Mouse (Mus musculus) CD8-positive naive resting alpha-beta T cell, adult 2 months (primary cell): ENCODE data around the gene Gpr156.
"Not testable (repeated sequence)": the region's sequence is repeated elsewhere in the genome, so short reads cannot be mapped to it uniquely, and the experiment has no call there.

ENCODE experiments used
- DNase-seq, 2 experiments: peaks; one replicate each; pipeline ENCODE4 v3.0.0; 2022; ENCODE audit warnings: low read depth in 2 of 2, low spot score in 2 of 2

The Gpr156 gene

GRCm38 (mm10) chr16:37999762-38000161 lies 83.5 kb downstream of the Gpr156 start:
- DNase-seq = no peak

DNA sequence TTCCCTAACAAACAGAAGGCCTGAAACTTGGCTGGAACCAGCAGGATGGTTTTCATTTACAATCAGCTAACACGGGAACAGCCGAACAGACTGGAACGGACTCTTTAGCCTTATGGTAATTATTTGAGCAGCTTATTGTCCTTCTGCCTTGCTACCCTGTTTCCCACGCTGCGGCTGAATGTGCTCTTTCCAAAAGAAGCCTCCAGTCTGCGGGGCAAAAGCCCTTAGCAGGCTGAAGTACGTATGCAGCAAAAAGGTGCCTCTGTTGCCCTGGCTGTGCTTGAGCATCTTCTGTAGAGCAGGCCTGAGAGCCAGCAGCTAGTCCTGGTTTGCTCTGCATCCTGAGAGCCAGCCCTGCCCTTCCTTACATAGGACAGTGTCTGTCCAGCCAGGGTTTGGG lies 83.9 kb downstream of the Gpr156 start:
- no peak for DNase-seq

DNA sequence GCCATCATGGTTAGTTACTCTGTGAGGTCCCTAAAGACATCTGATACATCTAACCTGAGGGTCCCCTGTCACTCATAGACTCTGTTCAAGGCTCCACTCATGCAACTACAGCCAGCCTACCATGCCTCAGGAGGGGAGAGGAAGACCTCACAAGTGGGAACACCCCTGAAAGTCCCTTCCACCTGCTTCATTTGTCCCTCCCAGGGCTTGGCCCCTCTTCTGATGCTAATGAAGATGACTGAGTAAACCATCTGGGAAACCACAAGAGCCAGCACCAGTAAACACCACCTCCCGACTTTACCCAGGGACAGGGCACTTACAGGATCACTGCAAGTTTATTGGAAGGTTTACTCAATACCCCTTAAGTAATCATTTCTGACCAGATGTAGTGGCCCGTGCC lies 85.5 kb downstream of the Gpr156 start:
- DNase-seq = no peak

DNA sequence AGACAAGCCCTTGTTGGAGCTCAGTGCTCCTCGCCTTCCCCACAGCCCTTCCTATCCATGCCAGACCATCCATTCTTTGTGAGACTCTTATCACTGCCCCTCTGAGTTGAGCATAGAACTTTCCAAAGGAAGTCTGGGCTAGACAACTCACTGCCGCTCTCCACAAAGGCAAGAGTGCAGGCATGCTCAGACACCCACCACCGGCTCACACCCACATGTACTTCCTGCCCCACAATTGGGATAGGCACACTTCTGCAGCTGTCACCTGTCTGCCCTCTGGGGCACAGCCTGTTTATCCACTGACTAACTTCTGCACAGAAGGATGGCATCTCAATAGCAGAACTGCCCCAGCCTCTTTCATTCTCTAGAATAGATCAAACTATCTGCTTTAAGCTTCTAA lies 86.2 kb downstream of the Gpr156 start:
- no peak for DNase-seq

GRCm38 (mm10) chr16:38004486-38005020 lies 88.3 kb downstream of the Gpr156 start:
- DNase-seq = no peak

DNA sequence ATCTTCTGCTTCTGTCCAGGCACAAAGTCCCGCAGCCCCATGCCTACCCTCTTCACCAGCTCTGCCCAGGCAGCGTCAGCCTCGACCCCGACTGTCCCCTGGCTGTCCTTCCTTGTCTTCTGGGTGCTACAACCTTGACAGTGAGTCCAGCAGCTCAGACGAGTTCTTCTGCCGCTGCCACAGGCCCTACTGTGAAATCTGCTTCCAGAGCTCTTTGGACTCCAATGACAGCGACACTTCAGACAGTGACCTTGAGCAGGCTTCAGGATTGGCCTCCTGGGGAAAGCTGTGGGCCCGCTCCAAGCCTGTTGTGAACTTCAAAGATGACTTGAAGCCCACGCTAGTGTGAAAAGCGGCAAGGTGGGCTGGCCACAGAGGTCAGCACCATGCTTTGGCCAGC lies 89.2 kb downstream of the Gpr156 start:
- DNase-seq = no peak

- DNase-seq = no peak
Measured at GRCm38 (mm10) chr16:38008371-38008770, 92.1 kb downstream of the Gpr156 start.

DNA sequence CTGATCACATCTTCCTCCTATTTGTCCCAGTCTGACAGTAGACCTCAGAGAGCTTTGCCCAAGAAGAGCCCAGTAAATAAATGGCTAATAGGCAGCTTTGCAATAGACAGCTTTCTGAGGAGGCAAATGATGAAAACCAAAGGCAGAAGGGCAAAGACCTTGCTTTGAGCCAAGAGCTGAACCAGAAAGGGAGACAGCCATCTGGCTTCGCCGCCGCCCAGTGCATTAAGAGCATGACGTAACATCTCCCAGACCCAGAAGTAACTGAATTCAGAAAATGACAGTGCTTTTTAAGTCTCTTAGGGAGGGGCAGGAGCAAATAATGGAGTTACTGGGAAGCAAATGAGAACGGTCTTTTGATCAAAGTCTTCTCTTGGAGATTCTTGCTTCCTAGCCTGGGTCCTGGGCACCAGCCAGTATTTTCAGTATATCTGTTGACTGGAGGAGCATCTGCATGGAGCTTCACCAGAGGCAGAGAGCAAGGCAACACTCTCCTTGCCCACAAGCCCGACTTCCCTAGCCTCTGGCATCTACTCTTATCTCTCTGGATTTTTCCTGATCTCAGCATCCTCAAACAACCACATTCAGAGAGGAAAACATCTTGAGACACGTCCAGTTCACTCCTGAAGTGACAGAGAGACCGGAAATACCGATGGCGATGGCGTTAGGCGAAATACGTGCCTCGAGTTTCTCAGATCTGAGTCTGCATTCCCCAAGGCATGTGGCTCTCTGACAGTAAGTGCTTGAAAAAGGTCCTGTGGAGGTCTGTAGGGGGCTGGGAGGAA lies 92.9 kb downstream of the Gpr156 start:
- no peak for DNase-seq

GRCm38 (mm10) chr16:38011486-38011885 lies 95.2 kb downstream of the Gpr156 start:
- no peak for DNase-seq

GRCm38 (mm10) chr16:38012382-38012781 lies 96.1 kb downstream of the Gpr156 start:
- no peak for DNase-seq

DNA sequence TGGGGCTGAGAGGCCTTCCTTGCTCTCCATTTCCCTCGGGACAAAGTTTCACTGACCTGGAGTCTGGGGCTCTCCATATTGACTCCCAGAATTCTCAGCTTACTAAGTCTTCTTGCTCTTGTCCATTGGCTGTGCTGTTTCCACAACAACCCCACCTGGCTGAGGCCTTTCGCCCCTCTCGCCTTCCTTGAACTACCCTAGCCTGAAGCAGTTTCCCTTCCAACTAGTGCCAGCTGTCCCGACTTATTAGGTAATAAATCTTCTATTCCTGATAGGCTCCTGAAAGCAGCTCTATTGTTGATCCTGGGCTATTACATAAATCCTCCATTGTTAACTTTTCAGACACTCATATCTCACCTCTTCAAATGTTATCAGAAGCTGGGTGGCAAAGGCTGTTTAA lies 96.6 kb downstream of the Gpr156 start:
- DNase-seq = no peak

DNA sequence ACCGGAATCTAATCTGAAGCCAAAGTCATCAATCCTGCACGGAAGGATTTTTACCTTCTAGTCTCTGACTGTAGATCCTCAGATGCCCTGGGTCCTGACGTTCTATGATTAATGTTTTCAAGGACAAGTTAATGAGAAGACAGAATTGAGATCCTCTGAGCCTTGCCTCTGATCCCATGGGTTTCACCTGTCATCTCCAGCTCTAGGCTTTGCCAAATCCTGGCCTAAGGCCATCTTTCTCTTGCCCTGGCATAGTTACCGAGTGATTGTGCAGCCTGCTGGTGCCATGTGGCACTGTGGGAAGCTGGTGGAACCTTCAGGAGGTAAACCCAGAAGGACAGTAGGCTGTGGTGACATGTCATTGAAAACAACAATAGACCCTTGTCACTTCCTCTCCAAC lies 98.7 kb downstream of the Gpr156 start:
- DNase-seq = no peak

DNA sequence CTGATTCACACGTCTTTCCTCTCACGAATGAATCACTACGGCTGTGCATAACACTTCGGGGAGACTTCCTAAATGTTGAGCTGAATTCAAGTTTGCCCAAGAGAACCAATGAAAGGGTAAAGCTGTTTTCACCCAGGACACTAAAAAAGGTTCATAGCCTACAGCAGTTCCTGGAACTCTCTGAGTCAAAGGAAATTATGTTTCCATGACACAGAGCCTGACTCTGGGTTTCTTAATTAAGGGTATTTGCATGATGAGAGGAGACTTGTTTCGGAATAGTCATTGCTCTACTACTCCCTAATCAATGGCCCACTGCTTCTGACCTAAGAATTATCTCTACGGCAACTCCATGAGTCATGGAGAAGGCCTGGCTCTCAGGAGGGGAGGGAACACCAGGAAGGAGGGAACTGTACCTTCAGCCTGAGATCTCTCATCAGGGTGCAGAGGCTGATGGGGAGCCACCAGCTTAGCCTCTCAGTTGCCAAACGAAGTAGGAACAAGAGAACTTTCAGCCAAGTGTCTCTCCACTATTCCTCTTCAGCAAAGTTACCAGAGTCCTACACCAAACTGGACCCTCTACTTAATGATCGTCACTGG lies 100.7 kb downstream of the Gpr156 start:
- no peak for DNase-seq

DNA sequence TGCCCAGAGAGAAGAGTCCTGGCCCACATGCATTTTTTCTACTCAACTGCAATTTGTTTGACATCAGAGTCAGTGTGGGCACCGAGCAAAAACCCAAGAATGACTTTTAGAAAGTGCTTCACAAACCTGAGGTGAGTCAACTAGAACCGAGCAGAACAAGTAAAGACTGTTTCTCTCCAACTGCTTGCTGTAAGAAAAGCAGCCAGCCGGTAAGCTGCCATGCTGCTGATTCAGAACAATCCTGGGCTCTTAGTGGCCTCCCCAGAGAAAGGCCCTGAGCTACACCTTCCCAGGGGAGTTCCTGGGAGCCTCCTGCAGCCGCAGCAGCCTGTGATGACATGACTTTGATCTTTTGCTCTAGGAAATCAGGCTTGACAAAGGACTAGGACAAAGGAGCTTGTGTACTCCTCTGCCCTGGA lies 101.7 kb downstream of the Gpr156 start:
- DNase-seq = no peak

GRCm38 (mm10) chr16:38032644-38033043 lies 116.3 kb downstream of the Gpr156 start:
- no peak for DNase-seq

GRCm38 (mm10) chr16:38033071-38033470 lies 116.8 kb downstream of the Gpr156 start:
- DNase-seq = no peak

DNA sequence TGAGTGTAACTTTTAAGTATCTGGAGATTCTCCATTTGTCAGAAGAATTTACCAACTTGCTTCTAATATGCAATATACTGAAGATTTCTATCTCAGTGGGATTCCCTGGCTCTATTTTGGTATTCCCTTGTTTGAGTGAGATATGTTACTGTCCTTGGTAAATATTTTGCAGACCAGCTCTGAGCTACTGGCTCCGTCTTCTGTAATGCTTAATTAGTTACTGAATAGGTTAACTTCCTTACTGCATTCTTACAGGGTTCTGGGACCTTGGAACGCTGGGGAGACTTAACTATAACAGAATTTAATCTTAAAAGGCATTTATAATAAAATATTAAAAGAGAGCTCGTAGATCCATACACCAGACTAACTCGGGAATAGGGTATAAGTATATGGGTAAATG lies 121.8 kb downstream of the Gpr156 start:
- not testable (repeated sequence) for DNase-seq

- no peak for DNase-seq
Measured at GRCm38 (mm10) chr16:38042160-38042559, 125.9 kb downstream of the Gpr156 start.

- no peak for DNase-seq
Measured at GRCm38 (mm10) chr16:38044551-38044950, 128.3 kb downstream of the Gpr156 start.

DNA sequence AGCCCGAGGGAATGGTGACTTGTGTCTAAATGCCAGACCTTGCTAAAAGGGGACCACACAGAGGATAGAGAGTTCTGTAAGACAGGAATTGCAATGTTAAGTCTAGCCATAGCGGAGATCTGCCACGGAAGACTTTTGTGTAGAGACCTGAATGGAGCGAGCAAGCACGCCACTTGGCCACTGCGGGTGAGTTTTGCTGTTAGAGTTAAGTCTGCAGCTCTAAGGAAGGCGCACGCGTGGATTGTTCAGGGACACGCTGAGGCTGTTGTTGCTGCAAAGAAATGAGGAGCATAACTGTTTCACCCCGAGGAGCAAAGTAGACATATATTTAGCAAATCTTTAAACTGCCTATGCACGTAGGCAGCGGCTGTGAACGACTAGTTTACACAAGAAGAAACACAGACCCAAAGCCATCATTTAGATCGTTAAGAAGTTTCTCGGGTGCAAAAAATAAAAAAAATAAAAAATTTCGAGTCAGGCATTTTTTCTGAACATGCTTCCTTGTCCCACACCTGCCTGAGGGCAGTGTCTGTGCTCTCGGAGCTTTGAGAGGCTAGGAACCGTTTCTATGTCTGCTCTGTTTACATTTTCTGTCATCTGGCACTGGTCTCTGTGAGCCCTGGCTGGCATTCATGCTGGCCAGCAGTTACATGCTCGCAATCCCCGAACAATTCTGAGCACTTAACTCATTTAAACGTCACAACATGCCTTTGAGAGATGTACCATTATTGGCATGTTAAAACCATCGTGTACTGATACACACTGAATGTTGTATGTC lies 131.7 kb downstream of the Gpr156 start:
- DNase-seq = no peak
